Mouse (Mus musculus) urinary bladder, postnatal 25 days (tissue): ENCODE measurements around the gene Olfr972.
"Not testable (repeated sequence)": the region's sequence is repeated elsewhere in the genome, so short reads cannot be mapped to it uniquely, and the experiment has no call there.

Experiments used
- DNase-seq: peaks from one replicate; pipeline ENCODE4 v3.0.0; 2022; ENCODE audit warnings: low spot score

The Olfr972 gene

GRCm38 (mm10) chr9:39866122-39866521, at the start of gene Olfr972:
Olfr972 (plus strand) TSS chr9:39866422.
- DNase-seq = no peak

- not testable (repeated sequence) for DNase-seq
Measured at GRCm38 (mm10) chr9:39836576-39836975, 29.6 kb upstream of the Olfr972 start, which contains the start of gene Olfr971. Olfr971 (plus strand) TSS chr9:39836876.

GRCm38 (mm10) chr9:39871986-39872385, 5.8 kb downstream of the Olfr972 start:
- DNase-seq = not testable (repeated sequence)

- not testable (repeated sequence) for DNase-seq
Measured at GRCm38 (mm10) chr9:39877541-39878396, 11.5 kb downstream of the Olfr972 start.

- DNase-seq = no peak
Measured at GRCm38 (mm10) chr9:39905106-39905505, 38.9 kb downstream of the Olfr972 start.

- no peak for DNase-seq
Measured at GRCm38 (mm10) chr9:39907036-39907435, 40.8 kb downstream of the Olfr972 start, which contains the start of gene Olfr229. Olfr229 (plus strand) TSS chr9:39907336.

- no peak for DNase-seq
Measured at GRCm38 (mm10) chr9:39909939-39910338, 43.7 kb downstream of the Olfr972 start.
